Mouse (Mus musculus): ENCODE measurements around the gene Gprin2. TPM values are rescaled to one million over a fixed set of nuclear protein-coding genes. Genes with fewer than 3 reads are reported as not detected.

Gene Gprin2
- polyA plus RNA-seq, 1 experiment from 2014 or later, result 0.74 TPM

DNA sequence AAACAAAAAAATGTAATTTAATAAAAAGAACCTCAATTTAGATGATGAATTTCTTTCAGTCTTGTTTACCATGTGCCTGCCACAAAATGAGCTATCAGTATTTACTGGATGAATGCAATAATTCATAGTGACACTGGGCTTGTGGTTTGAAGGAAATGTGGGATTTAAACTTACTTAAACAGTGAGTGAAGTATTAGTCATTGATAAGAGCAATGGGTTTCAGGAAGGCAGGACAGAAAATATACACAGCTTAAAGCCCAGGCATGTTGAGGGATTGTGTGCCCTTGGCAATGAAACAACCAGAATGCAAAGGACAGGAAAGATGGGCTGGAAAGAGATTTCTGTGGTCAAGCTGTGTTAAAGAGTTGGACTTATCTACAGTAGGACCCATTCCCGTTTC lies 59.1 kb downstream of the Gprin2 start:
- no peaks in the 10 kb centered on the region for H3K9me3 ChIP-seq (ENCODE audit: control insufficient read depth, low read length)
- no peaks in the 10 kb centered on the region for H3K36me3 ChIP-seq (ENCODE audit: control insufficient read depth, insufficient read depth, low read length)
- H3K9ac ChIP-seq (ENCODE audit: low read depth, low read length), result no peak overlapping the region
- no peaks in the 10 kb centered on the region for H3K27me3 ChIP-seq (ENCODE audit: control insufficient read depth, insufficient read depth, low read length)
- ATAC-seq (ENCODE audit: low FRiP score) (no peak), DNase-seq (ENCODE audit: low spot score) (no peak)
- no peak overlapping the region for H3K4me3 ChIP-seq (ENCODE audit: low read depth, low read length)
- no peak overlapping the region for H3K27ac ChIP-seq (ENCODE audit: low read depth, low read length)
- no peaks in the 10 kb centered on the region for H3K4me1 ChIP-seq (replicated peaks; ENCODE audit: control insufficient read depth, insufficient read depth, low read length)
- H3K4me2 ChIP-seq (replicated peaks; ENCODE audit: low read depth, low read length), result no peak overlapping the region
- 79% methylated on average over 1 of the region's 1 CpGs for WGBS

GRCm38 (mm10) chr14:34139671-34140664 lies 61.5 kb downstream of the Gprin2 start:
- H3K9me3 ChIP-seq (ENCODE audit: control insufficient read depth, low read length), result no peaks in the 10 kb centered on the region
- WGBS, result 88% methylated on average over 15 of the region's 15 CpGs
- no peak overlapping the region for H3K4me2 ChIP-seq (replicated peaks; ENCODE audit: low read depth, low read length)
- H3K4me3 ChIP-seq (ENCODE audit: low read depth, low read length), result no peak overlapping the region
- no peaks in the 10 kb centered on the region for H3K27me3 ChIP-seq (ENCODE audit: control insufficient read depth, insufficient read depth, low read length)
- H3K27ac ChIP-seq (ENCODE audit: low read depth, low read length), result no peak overlapping the region
- H3K9ac ChIP-seq (ENCODE audit: low read depth, low read length), result no peak overlapping the region
- H3K36me3 ChIP-seq (ENCODE audit: control insufficient read depth, insufficient read depth, low read length), result no peaks in the 10 kb centered on the region
- DNase-seq (ENCODE audit: low spot score) (no peak), ATAC-seq (ENCODE audit: low FRiP score) (no peak)
- no peaks in the 10 kb centered on the region for H3K4me1 ChIP-seq (replicated peaks; ENCODE audit: control insufficient read depth, insufficient read depth, low read length)

Other genes starting within 250 kb of the Gprin2 start
- gene Rbp3, start 247.7 kb downstream of the Gprin2 start, polyA plus RNA-seq (2014; fragmentation: Nextera tagmentation; extraction: Ambion mirVana), result not detected in 2 replicates
- 0.10 and 0.20 TPM in 2 replicates for gene Zfp488, start 222.9 kb downstream of the Gprin2 start, polyA plus RNA-seq (2014; fragmentation: Nextera tagmentation; extraction: Ambion mirVana)
- not detected in 2 replicates for gene Gm30083, start 186.5 kb downstream of the Gprin2 start, polyA plus RNA-seq (2014; fragmentation: Nextera tagmentation; extraction: Ambion mirVana)
- not detected in 2 replicates for gene Gm5460, start 184.9 kb downstream of the Gprin2 start, polyA plus RNA-seq (2014; fragmentation: Nextera tagmentation; extraction: Ambion mirVana)
- not detected in 2 replicates for gene Antxrl, start 148.9 kb downstream of the Gprin2 start, polyA plus RNA-seq (2014; fragmentation: Nextera tagmentation; extraction: Ambion mirVana)
- 1.5 and 1.8 TPM in 2 replicates for gene Anxa8, start 115.7 kb downstream of the Gprin2 start, polyA plus RNA-seq (2014; fragmentation: Nextera tagmentation; extraction: Ambion mirVana)
- not detected in 2 replicates for gene A630023A22Rik, start 98.9 kb downstream of the Gprin2 start, polyA plus RNA-seq (2014; fragmentation: Nextera tagmentation; extraction: Ambion mirVana)
- gene Npy4r, start 49.2 kb downstream of the Gprin2 start, polyA plus RNA-seq (2014; fragmentation: Nextera tagmentation; extraction: Ambion mirVana), result 0.04 TPM in 1 of 2 replicates, not detected in the other
- gene Syt15, start 17.9 kb upstream of the Gprin2 start, polyA plus RNA-seq (2014; fragmentation: Nextera tagmentation; extraction: Ambion mirVana), result 0.32 TPM in 1 of 2 replicates, not detected in the other
- gene Shld2, start 108.8 kb upstream of the Gprin2 start, polyA plus RNA-seq (2014; fragmentation: Nextera tagmentation; extraction: Ambion mirVana), result 7.1 and 8.5 TPM in 2 replicates
- 86.0 and 95.1 TPM in 2 replicates for gene Glud1, start 109.1 kb upstream of the Gprin2 start, polyA plus RNA-seq (2014; fragmentation: Nextera tagmentation; extraction: Ambion mirVana)
- gene Fam25c, start 153.8 kb upstream of the Gprin2 start, polyA plus RNA-seq (2014; fragmentation: Nextera tagmentation; extraction: Ambion mirVana), result not detected in 2 replicates
- 123 and 152 TPM in 2 replicates for gene Sncg, start 173.1 kb upstream of the Gprin2 start, polyA plus RNA-seq (2014; fragmentation: Nextera tagmentation; extraction: Ambion mirVana)
- 4.4 and 4.7 TPM in 2 replicates for gene Mmrn2, start 173.8 kb upstream of the Gprin2 start, polyA plus RNA-seq (2014; fragmentation: Nextera tagmentation; extraction: Ambion mirVana)

Data from hindbrain, embryonic 11.5 days (tissue).